Mouse (Mus musculus) testis, adult 2 months (tissue): ENCODE results near the gene Kdm5b. TPM values are rescaled to one million over a fixed set of nuclear protein-coding genes. Genes with fewer than 3 reads are reported as not detected.
A peak's percentile ranks its signal among the peaks of the same experiment; 100 is the strongest.

Experiments used
- H3K27ac ChIP-seq: fragments of 200-500 bp; 2 replicates; pipeline ENCODE4 v1.5.1; 2012; ENCODE audit warnings: low read depth, low read length; ENCODE audit not compliant: control insufficient read depth, insufficient read depth
- H3K27me3 ChIP-seq: fragments of 200-500 bp; 2 replicates; pipeline ENCODE4 v1.6.1; 2012; ENCODE audit warnings: mild to moderate bottlenecking, low read length, moderate library complexity; ENCODE audit not compliant: control insufficient read depth, insufficient read depth
- H3K36me3 ChIP-seq: fragments of 200-500 bp; 2 replicates; pipeline ENCODE4 v1.6.1; 2012; ENCODE audit warnings: mild to moderate bottlenecking, low read length; ENCODE audit not compliant: control insufficient read depth, insufficient read depth
- H3K4me1 ChIP-seq: fragments of 200-500 bp; 2 replicates; pipeline ENCODE4 v1.6.1; 2012; ENCODE audit warnings: low read length; ENCODE audit not compliant: control insufficient read depth, insufficient read depth
- H3K4me3 ChIP-seq: fragments of 200-500 bp; 2 replicates; pipeline ENCODE4 v1.5.1; 2012; ENCODE audit warnings: low read depth, mild to moderate bottlenecking, low read length, moderate library complexity, mixed read lengths; ENCODE audit not compliant: control insufficient read depth
- CTCF ChIP-seq: fragments of 200-500 bp; IDR thresholded peaks from 2 replicates; pipeline ENCODE4 v1.5.1; 2012; ENCODE audit warnings: low read depth, mild to moderate bottlenecking, inconsistent platforms, low read length, moderate library complexity; ENCODE audit not compliant: control insufficient read depth, insufficient read depth, insufficient replicate concordance
- POLR2A ChIP-seq: fragments of 200-500 bp; IDR thresholded peaks from 2 replicates; pipeline ENCODE4 v1.6.1; 2012; ENCODE audit warnings: low read depth, mild to moderate bottlenecking, inconsistent platforms, low read length, moderate library complexity; ENCODE audit not compliant: control insufficient read depth
- polyA plus RNA-seq: library from polyadenylated mRNA; depleted of rRNA; stranded (reverse); fragments of >200 nt; gene quantifications from 2 replicates; pipeline ENCODE4 v1.2.3, GENCODE M21; 2012

Kdm5b gene
- polyA plus RNA-seq, 1 experiment = 43.6 TPM

- H3K4me3 ChIP-seq = no peak overlapping the region
- H3K36me3 ChIP-seq = no peaks in the 10 kb centered on the region
- no peak for TF ChIP-seq POLR2A
- TF ChIP-seq CTCF = no peak
- no peak overlapping the region for H3K27ac ChIP-seq
- H3K27me3 ChIP-seq = no peaks in the 10 kb centered on the region
- H3K4me1 ChIP-seq = peaks cover 19% of the 10 kb centered on the region
Observed at GRCm38 (mm10) chr1:134551869-134552268, 8.1 kb upstream of the Kdm5b start.

- Histone ChIP-seq H3K36me3 (no peaks in the 10 kb centered on the region), H3K27ac (no peak overlapping the region), H3K4me1 (peaks cover 19% of the 10 kb centered on the region), H3K27me3 (no peaks in the 10 kb centered on the region), H3K4me3 (no peak overlapping the region)
- TF ChIP-seq CTCF (no peak), POLR2A (no peak)
Observed at GRCm38 (mm10) chr1:134552396-134552795, 7.6 kb upstream of the Kdm5b start.

GRCm38 (mm10) chr1:134555240-134555870 lies 4.6 kb upstream of the Kdm5b start:
- peak overlapping the region; percentile 95 for H3K4me3 ChIP-seq
- no peaks in the 10 kb centered on the region for H3K27me3 ChIP-seq
- H3K27ac ChIP-seq = peak overlapping the region; percentile 95
- 0 out of 2 replicates have a peak, but pooled peaks have one; percentile 10 for TF ChIP-seq POLR2A
- TF ChIP-seq CTCF = no peak
- H3K4me1 ChIP-seq = peaks cover 19% of the 10 kb centered on the region
- no peaks in the 10 kb centered on the region for H3K36me3 ChIP-seq

GRCm38 (mm10) chr1:134555871-134556670 lies 3.9 kb upstream of the Kdm5b start:
- peak overlapping the region; percentile 95 for H3K4me3 ChIP-seq
- peaks cover 19% of the 10 kb centered on the region for H3K4me1 ChIP-seq
- TF ChIP-seq POLR2A (no peak; the same call in 1 of the 2 replicates), CTCF (no peak; the same call in 1 of the 2 replicates)
- peak overlapping the region; percentile 95 for H3K27ac ChIP-seq
- H3K36me3 ChIP-seq = no peaks in the 10 kb centered on the region
- no peaks in the 10 kb centered on the region for H3K27me3 ChIP-seq

GRCm38 (mm10) chr1:134556671-134557218 lies 3.2 kb upstream of the Kdm5b start:
- TF ChIP-seq CTCF (no peak), POLR2A (peak; percentile 72)
- H3K36me3 ChIP-seq = no peaks in the 10 kb centered on the region
- H3K27ac ChIP-seq = peak overlapping the region; percentile 95
- H3K4me1 ChIP-seq = peaks cover 19% of the 10 kb centered on the region
- H3K4me3 ChIP-seq = peak overlapping the region; percentile 95
- no peaks in the 10 kb centered on the region for H3K27me3 ChIP-seq

- Histone ChIP-seq H3K4me3 (peak overlapping the region; percentile 76), H3K27ac (peak overlapping the region; percentile 70), H3K36me3 (no peaks in the 10 kb centered on the region), H3K4me1 (peaks cover 14% of the 10 kb centered on the region), H3K27me3 (no peaks in the 10 kb centered on the region)
- no peak for TF ChIP-seq CTCF
- TF ChIP-seq POLR2A = no peak
Observed at GRCm38 (mm10) chr1:134558511-134558910, 1.5 kb upstream of the Kdm5b start.

GRCm38 (mm10) chr1:134559226-134559625 lies 745 bp upstream of the Kdm5b start:
- Histone ChIP-seq H3K4me1 (peaks cover 15% of the 10 kb centered on the region), H3K27me3 (no peaks in the 10 kb centered on the region), H3K36me3 (no peaks in the 10 kb centered on the region; the same call in 1 of the 2 replicates), H3K4me3 (peak overlapping the region; percentile 88; the same call in 1 of the 2 replicates), H3K27ac (peak overlapping the region; percentile 96)
- no peak for TF ChIP-seq POLR2A
- no peak for TF ChIP-seq CTCF
